Mouse (Mus musculus): Measurements from ENCODE around the gene Fryl.
A peak's percentile ranks its signal among the peaks of the same experiment; 100 is the strongest.
"Not testable (repeated sequence)": the region's sequence is repeated elsewhere in the genome, so short reads cannot be mapped to it uniquely, and the experiment has no call there.

Fryl gene

GRCm38 (mm10) chr5:73012884-73013610, 243.4 kb downstream of the Fryl start:
- DNase-seq (ENCODE audit: low read depth, low spot score): peak; percentile 5

GRCm38 (mm10) chr5:73011806-73012205, 244.6 kb downstream of the Fryl start:
- peak; percentile 35 for DNase-seq (ENCODE audit: low read depth, low spot score)

GRCm38 (mm10) chr5:73008230-73008629, 248.2 kb downstream of the Fryl start:
- peak; percentile 63 for DNase-seq (ENCODE audit: low read depth, low spot score)

- DNase-seq (ENCODE audit: low read depth, low spot score): no peak
These were observed 248.8 kb downstream of the Fryl start for GRCm38 (mm10) chr5:73007582-73007959.

- peak; percentile 32 for DNase-seq (ENCODE audit: low read depth, low spot score)
These were observed 249.4 kb downstream of the Fryl start, which contains the start of gene Slc10a4 for GRCm38 (mm10) chr5:73006784-73007581. Gene Slc10a4 (plus strand): TSS chr5:73006883.

GRCm38 (mm10) chr5:73004046-73004445, 252.4 kb downstream of the Fryl start:
- DNase-seq (ENCODE audit: low read depth, low spot score): no peak

- DNase-seq (ENCODE audit: low read depth, low spot score): not testable (repeated sequence)
These were observed 257.9 kb downstream of the Fryl start for GRCm38 (mm10) chr5:72998546-72998945.

GRCm38 (mm10) chr5:72995379-72995778, 261.0 kb downstream of the Fryl start:
- DNase-seq (ENCODE audit: low read depth, low spot score): no peak

- no peak for DNase-seq (ENCODE audit: low read depth, low spot score)
These were observed 261.5 kb downstream of the Fryl start for GRCm38 (mm10) chr5:72994928-72995327.

GRCm38 (mm10) chr5:72994424-72994823, 262.0 kb downstream of the Fryl start:
- DNase-seq (ENCODE audit: low read depth, low spot score): no peak

GRCm38 (mm10) chr5:72992474-72992873, 263.9 kb downstream of the Fryl start:
- no peak for DNase-seq (ENCODE audit: low read depth, low spot score)

GRCm38 (mm10) chr5:72989756-72990155, 266.7 kb downstream of the Fryl start:
- no peak for DNase-seq (ENCODE audit: low read depth, low spot score)

- DNase-seq (ENCODE audit: low read depth, low spot score): no peak
These were observed 268.6 kb downstream of the Fryl start for GRCm38 (mm10) chr5:72987786-72988185.

- DNase-seq (ENCODE audit: low read depth, low spot score): peak; percentile 76
These were observed 272.3 kb downstream of the Fryl start for GRCm38 (mm10) chr5:72984091-72984490.

GRCm38 (mm10) chr5:72976539-72976938, 279.9 kb downstream of the Fryl start:
- DNase-seq (ENCODE audit: low read depth, low spot score): no peak

GRCm38 (mm10) chr5:72975996-72976395, 280.4 kb downstream of the Fryl start:
- DNase-seq (ENCODE audit: low read depth, low spot score): no peak

- DNase-seq (ENCODE audit: low read depth, low spot score): no peak
These were observed 281.8 kb downstream of the Fryl start, which contains the start of gene Gm10135 for GRCm38 (mm10) chr5:72974602-72975001. Gene Gm10135 (minus strand): TSS chr5:72974702.

GRCm38 (mm10) chr5:72972934-72973333, 283.5 kb downstream of the Fryl start:
- peak; percentile 53 for DNase-seq (ENCODE audit: low read depth, low spot score)

- no peak for DNase-seq (ENCODE audit: low read depth, low spot score)
These were observed 284.0 kb downstream of the Fryl start for GRCm38 (mm10) chr5:72972435-72972834.
